Mouse (Mus musculus): Measurements from ENCODE around the gene 4931428F04Rik. TPM values are rescaled to one million over a fixed set of nuclear protein-coding genes. Genes with fewer than 3 reads are reported as not detected.
"Not testable (repeated sequence)": the region's sequence is repeated elsewhere in the genome, so short reads cannot be mapped to it uniquely, and the experiment has no call there.

Gene 4931428F04Rik
- polyA plus RNA-seq, 2 experiments from 2014 or later, result 0.90 to 2.6 TPM

GRCm38 (mm10) chr8:105260371-105261099, 29.1 kb downstream of the 4931428F04Rik start:
- ATAC-seq, result no peak

DNA sequence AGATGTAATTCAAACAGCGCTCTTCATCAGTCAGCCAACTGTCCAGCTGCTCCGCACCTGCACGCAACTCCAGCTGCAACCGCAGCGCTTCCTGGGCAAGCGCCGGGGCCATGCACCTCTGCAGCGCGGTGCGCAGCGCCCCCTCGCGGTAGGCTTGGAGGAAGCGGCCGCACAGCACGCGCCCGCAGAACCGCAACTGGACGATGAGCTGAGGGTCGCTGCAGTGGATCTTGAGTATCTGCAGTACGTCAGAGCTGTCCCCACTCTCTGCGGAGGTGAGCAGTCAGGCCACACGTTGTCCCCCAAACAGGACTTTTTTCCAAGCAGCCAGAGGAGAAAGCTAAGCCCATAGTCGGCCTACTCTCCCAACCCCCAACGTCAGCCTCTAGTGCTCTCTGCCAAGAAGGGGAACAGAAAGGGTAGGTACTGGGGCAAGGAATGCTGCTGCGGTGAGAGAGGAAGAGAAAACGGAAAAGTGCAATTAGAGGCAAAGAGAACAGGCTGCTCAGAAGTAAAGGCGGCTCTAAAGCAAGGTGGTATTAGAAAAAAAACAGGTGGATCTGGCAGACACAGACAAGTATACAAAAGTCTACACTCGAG, 29.8 kb downstream of the 4931428F04Rik start:
- ATAC-seq, result peak; percentile 38

DNA sequence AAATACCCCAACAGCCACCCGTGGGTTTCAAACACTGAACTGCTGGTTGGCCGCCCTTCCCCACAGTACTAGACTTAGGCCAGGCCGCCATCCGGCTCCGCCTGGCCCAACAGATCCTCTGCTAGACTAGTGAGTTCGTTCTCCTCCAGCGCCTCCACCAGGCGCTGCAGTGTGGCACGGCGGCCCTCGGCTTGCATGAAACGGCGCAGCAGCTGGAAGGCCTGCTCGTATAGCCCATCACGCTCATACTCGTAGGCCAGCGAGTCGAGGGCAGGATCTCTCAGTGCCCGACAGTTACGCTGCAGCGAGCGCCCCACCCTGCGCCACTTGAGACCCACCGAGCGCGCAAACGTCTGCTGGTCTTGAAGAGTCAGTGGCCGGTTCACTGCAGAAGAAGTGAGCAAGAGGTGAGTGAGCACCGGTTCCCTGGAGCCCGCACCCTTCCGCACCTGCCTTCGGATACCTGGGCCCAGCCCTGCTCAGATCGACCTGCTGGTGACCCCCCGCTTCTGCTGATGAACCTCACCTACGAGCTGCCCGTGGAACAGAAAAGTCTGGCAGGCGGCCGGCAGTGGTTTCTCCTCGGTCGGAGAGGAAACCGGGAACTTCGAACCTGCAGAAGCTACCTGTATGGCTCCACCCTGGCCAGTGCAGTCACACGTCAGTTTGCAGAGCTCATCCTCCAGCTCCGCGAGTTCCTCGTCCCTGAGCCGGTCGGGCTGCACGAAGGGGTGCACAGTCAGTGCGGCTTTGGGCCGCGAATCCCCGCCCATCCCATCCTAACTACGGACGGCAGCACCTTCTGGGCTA, 30.5 kb downstream of the 4931428F04Rik start:
- ATAC-seq, result no peak

DNA sequence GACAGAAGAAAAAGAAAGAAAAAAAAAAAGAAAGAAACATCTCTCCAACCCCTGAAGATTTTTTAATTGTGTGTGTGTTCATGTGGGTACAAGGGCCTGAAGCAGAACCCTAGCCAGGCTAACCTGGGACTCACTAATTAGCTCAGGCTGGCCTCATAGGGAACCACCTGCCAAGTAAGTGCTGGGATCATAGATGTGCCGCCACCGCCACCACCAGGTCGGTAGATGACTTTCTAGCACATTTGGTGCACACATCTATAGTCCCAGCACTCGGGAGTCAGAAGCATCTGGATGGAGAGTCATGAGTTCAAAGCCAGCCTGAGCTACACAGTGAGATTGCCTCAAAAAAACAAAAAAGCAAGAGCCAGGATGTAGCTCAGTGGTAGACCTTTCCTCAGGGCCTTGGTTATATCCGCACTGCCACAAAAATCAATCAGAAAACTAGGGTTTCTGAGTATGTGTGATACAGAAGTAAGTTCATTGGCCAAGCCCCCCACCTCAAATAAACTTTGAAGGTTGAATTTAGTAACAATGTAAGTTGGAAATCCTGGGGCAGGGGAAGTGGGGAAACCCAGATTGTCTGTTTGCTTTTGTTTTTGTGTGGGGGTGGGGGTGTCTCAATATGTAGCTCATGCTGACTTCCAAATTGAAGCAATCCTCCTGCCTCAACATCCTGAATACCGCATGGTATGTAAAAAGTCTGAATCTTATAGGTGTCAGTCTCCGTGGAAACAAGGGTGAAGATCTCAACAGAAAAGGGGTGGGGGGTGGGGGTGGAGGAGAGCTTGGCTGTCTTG, 32.1 kb downstream of the 4931428F04Rik start:
- no peak for ATAC-seq

DNA sequence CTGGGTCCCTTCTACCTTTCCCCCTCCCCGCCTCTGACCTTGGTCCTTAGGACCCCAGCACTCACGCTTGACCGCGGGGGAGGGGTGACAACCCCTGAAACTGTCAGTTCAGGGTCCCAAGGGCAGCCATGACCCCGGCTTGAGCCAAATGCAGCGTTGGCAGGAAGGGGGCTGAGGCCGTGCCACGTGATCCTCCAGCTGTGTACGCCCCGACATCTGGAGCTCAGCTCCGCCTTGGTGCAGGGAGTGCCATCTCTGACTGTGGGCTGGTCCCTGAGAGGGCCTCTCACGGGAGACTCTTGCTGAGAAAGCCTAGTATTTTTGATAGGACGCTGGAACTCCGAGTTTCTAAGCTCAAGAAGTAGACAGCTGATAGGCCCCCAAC, 34.7 kb downstream of the 4931428F04Rik start, which contains the start of gene B3gnt9:
TSS of gene B3gnt9 (minus strand) at position 188 of the 385 bp plus-strand sequence.
- peak; percentile 51 for ATAC-seq

DNA sequence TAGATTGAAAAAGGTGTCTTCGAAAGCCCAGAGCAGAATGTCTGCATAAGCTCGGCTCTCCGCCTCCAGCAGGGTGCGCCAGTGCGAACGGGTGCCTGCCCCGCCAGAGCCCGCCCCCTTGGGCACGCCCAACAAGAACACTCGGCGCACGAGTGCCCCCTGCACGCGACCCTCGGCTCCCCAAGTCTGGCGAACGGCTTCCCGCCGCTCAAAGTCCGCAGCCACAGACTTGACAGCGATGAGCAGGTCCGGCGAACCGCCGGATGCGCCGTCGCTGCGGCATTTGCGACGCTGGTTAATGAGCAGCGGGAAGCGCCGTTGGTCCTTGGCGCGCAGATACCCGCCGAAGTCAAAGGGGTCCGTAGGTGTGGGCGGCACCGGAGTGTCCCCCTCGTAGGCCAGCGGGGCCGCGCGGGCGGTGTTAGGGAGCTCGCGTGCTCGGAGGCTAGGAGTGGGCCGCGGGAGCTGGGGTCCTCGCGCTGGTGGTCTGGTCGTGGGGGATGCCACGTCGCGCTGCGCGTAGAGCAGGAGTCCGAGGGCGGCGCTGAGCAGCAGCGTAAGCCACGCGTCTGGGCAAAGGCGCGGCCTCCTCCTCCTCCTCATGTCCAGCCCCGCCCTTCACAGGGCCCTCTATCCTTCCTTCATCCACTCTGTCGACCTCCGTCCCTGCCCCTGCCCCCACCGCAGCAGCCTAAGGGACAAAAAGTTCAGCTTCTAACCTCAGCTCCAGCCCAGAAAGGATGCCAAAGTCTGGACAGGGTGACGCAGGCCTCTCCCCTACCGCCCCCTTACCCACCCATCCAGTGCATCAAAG, 35.3 kb downstream of the 4931428F04Rik start:
- peak; percentile 88 for ATAC-seq

DNA sequence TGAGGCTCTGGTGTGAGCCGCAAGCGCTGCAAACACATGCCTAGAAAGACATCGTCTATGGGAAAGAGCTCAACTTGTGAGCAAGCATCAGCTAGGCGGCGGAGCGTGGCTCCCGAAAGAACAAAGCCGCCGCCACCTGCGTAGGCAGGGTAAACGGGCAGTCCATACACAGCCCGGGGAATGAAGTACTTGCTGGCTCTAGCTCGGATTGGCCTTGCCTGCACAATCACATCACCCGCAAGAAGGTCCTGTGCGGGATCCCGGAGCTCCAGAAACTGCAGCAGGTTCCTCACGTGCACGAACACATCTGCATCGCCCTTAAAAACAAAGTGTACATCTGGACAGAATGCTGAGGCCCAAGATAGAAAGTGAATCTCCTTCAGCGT, 35.9 kb downstream of the 4931428F04Rik start:
- ATAC-seq, result no peak

DNA sequence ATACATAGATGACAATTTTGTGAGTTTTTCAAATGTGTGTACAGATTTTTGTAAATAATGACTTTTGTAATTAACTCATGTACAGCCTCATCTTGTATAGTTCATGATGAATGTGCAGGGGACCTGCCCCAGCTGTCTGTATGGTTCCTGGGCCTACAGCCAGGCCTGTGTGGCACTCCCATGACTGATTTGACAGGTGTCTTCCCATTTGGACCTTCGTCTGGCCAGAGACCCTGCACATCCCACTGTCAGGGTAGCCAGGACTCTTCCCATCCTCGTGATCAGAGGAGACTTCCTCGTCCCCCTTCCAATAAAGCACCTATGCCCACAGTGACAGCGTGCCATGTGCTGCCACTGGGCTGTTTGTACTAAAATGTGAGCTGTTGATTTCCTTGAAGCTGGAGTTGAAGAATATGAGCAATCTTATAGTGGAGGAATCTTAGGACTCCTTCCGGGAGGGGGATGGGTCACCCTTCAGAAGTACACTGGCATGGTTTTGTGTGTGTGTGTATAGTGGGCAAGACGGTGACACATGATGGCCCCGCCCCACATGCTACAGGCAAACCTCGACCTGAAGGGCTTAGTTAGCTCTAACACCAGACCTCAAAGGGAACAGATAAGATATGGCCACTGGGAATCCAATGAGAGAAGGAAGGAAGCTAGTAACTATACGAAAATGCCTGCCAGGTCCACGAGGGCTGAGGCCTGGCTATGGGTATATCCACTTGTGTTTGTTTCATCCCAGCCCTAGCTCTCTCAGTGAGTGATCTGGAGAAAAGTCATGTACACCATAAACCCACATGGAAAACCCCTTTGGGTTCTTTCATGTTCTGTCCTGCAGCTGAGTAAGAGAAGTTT, 36.8 kb downstream of the 4931428F04Rik start:
- ATAC-seq, result no peak

GRCm38 (mm10) chr8:105251954-105252353, 37.7 kb downstream of the 4931428F04Rik start:
- ATAC-seq, result no peak

- no peak for ATAC-seq
These were observed 48.6 kb downstream of the 4931428F04Rik start for GRCm38 (mm10) chr8:105241016-105241415.

- no peak for ATAC-seq
These were observed 52.1 kb downstream of the 4931428F04Rik start for GRCm38 (mm10) chr8:105237442-105238142.

DNA sequence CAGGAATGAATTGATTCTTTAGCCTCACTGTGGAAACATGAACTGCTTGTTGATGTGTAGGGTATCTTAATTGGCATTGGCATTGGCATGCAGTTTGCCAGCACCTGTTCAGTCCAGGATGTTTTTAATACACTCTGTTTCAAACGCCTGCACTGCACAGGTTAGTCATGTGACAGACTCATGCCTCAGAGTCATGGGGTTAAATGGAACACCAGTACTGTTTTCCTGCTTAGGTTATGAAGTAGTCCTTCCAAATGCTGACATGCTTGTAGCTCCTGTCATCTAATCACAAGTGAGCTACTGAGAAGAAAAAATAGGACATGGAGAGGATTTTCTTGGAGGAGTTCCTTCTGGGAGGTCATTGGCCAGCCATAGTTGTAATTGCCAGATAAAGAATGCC, 54.5 kb downstream of the 4931428F04Rik start:
- no peak for ATAC-seq

- ATAC-seq, result no peak
These were observed 56.3 kb downstream of the 4931428F04Rik start for GRCm38 (mm10) chr8:105233126-105233935.

- not testable (repeated sequence) for ATAC-seq
These were observed 57.4 kb downstream of the 4931428F04Rik start for GRCm38 (mm10) chr8:105232321-105232693.

DNA sequence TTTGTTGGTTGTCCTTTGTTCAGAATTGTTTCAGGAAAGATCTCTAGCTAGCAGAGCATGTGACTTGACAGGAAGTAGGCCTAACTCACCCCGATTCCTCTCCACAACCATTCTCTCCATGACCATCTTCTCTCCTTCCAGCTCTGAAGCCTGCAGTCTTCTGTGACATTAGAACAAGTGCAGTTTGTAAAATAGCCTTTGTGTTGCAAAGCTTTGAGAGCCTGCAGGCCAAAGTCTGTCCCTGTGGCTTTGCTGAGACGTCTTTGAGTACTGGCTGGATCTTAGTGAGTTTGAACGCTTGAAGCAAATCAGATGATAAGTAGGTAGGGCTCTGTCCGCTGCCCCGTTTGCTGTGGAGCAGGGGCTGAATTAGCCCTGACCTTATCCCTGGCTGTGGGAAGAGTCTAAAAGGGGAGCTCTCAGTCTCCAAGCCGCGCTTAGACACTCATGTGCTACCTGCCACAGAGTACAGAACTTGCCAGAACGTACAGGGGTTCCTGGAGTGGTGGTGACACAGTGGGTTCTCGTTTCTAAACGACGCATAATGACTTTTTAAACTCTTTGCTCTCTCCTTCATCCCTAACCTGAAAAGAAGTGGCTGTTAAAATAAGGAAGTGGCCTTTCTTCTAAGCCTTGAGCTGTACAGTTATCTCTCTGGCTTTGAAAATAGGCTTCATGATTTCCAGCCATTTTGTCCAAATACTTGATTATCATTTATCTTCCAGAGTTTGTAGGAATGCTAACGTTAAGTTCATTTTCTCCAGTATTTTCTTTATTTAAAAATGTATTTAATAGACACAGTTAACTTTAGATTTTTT, 58.0 kb downstream of the 4931428F04Rik start:
- ATAC-seq, result no peak

Data from CD4-positive, CD25-positive, alpha-beta regulatory T cell, adult 4 months (primary cell).